Mouse (Mus musculus): Measurements from ENCODE around the gene Ubqln1. TPM values are rescaled to one million over a fixed set of nuclear protein-coding genes. Genes with fewer than 3 reads are reported as not detected.

Gene Ubqln1
- polyA plus RNA-seq, 2 experiments = 78.5 to 86.5 TPM

GRCm38 (mm10) chr13:58217536-58217935, 2.1 kb upstream of the Ubqln1 start:
- Histone ChIP-seq H3K27ac (replicated peaks; ENCODE audit: low read depth, low read length) (no peak overlapping the region), H3K4me1 (ENCODE audit: control insufficient read depth, insufficient read depth, low read length) (peaks cover 21% of the 10 kb centered on the region), H3K9me3 (ENCODE audit: control insufficient read depth, low read length) (no peaks in the 10 kb centered on the region), H3K27me3 (ENCODE audit: control insufficient read depth, insufficient read depth, low read length) (no peaks in the 10 kb centered on the region), H3K4me3 (replicated peaks; ENCODE audit: low read length) (no peak overlapping the region), H3K36me3 (ENCODE audit: control insufficient read depth, insufficient read depth, low read length) (no peaks in the 10 kb centered on the region), H3K4me2 (replicated peaks; ENCODE audit: low read depth, low read length, severe bottlenecking) (no peak overlapping the region), H3K9ac (ENCODE audit: low read depth, low read length, severe bottlenecking) (no peak overlapping the region)
- no peak for TF ChIP-seq POLR2A (IDR thresholded peaks at IDR 0.05; ENCODE audit: borderline replicate concordance, extremely low read depth, insufficient read depth, insufficient read length)
- no peak for DNase-seq (ENCODE audit: low spot score)
- no peak for ATAC-seq (ENCODE audit: low FRiP score, low read depth)
- WGBS = 92% methylated on average over 2 of the region's 2 CpGs

GRCm38 (mm10) chr13:58216395-58216794, 942 bp upstream of the Ubqln1 start:
- Histone ChIP-seq H3K9ac (ENCODE audit: low read depth, low read length, severe bottlenecking) (peak overlapping the region; percentile 90; the same call in 1 of the 2 replicates), H3K4me2 (replicated peaks; ENCODE audit: low read depth, low read length, severe bottlenecking) (peak overlapping the region; percentile 71), H3K27ac (replicated peaks; ENCODE audit: low read depth, low read length) (no peak overlapping the region), H3K4me3 (replicated peaks; ENCODE audit: low read length) (peak overlapping the region; percentile 100), H3K4me1 (ENCODE audit: control insufficient read depth, insufficient read depth, low read length) (peaks cover 21% of the 10 kb centered on the region), H3K9me3 (ENCODE audit: control insufficient read depth, low read length) (no peaks in the 10 kb centered on the region), H3K36me3 (ENCODE audit: control insufficient read depth, insufficient read depth, low read length) (no peaks in the 10 kb centered on the region), H3K27me3 (ENCODE audit: control insufficient read depth, insufficient read depth, low read length) (no peaks in the 10 kb centered on the region)
- no peak for ATAC-seq (ENCODE audit: low FRiP score, low read depth)
- DNase-seq (ENCODE audit: low spot score) = no peak
- TF ChIP-seq POLR2A (IDR thresholded peaks at IDR 0.05; ENCODE audit: borderline replicate concordance, extremely low read depth, insufficient read depth, insufficient read length) = no peak
- 87% methylated on average over 9 of the region's 9 CpGs for WGBS

- no peak for DNase-seq (ENCODE audit: low spot score)
- peaks cover 25% of the 10 kb centered on the region for H3K4me1 ChIP-seq (ENCODE audit: control insufficient read depth, insufficient read depth, low read length)
- peak overlapping the region; percentile 71 for H3K4me2 ChIP-seq (replicated peaks; ENCODE audit: low read depth, low read length, severe bottlenecking)
- H3K9me3 ChIP-seq (ENCODE audit: control insufficient read depth, low read length) = no peaks in the 10 kb centered on the region
- H3K36me3 ChIP-seq (ENCODE audit: control insufficient read depth, insufficient read depth, low read length) = no peaks in the 10 kb centered on the region
- WGBS = under 1% methylated on average over 23 of the region's 48 CpGs
- H3K9ac ChIP-seq (ENCODE audit: low read depth, low read length, severe bottlenecking) = peak overlapping the region; percentile 90
- ATAC-seq (ENCODE audit: low FRiP score, low read depth) = peak; percentile 58
- H3K27me3 ChIP-seq (ENCODE audit: control insufficient read depth, insufficient read depth, low read length) = no peaks in the 10 kb centered on the region
- no peak for TF ChIP-seq POLR2A (IDR thresholded peaks at IDR 0.05; ENCODE audit: borderline replicate concordance, extremely low read depth, insufficient read depth, insufficient read length)
- H3K4me3 ChIP-seq (replicated peaks; ENCODE audit: low read length) = peak overlapping the region; percentile 100
- peak overlapping the region; percentile 76 for H3K27ac ChIP-seq (replicated peaks; ENCODE audit: low read depth, low read length)
Observed at GRCm38 (mm10) chr13:58215253-58215591, 231 bp downstream of the Ubqln1 start.

GRCm38 (mm10) chr13:58214346-58215252, 854 bp downstream of the Ubqln1 start:
- peak overlapping the region; percentile 76 for H3K27ac ChIP-seq (replicated peaks; ENCODE audit: low read depth, low read length)
- H3K36me3 ChIP-seq (ENCODE audit: control insufficient read depth, insufficient read depth, low read length) = no peaks in the 10 kb centered on the region
- H3K4me2 ChIP-seq (replicated peaks; ENCODE audit: low read depth, low read length, severe bottlenecking) = peak overlapping the region; percentile 71
- peak; percentile 51 for ATAC-seq (ENCODE audit: low FRiP score, low read depth)
- TF ChIP-seq POLR2A (IDR thresholded peaks at IDR 0.05; ENCODE audit: borderline replicate concordance, extremely low read depth, insufficient read depth, insufficient read length) = no peak
- H3K4me3 ChIP-seq (replicated peaks; ENCODE audit: low read length) = peak overlapping the region; percentile 100
- H3K4me1 ChIP-seq (ENCODE audit: control insufficient read depth, insufficient read depth, low read length) = peaks cover 25% of the 10 kb centered on the region
- WGBS = 3% methylated on average over 33 of the region's 49 CpGs
- no peaks in the 10 kb centered on the region for H3K27me3 ChIP-seq (ENCODE audit: control insufficient read depth, insufficient read depth, low read length)
- no peak for DNase-seq (ENCODE audit: low spot score)
- H3K9ac ChIP-seq (ENCODE audit: low read depth, low read length, severe bottlenecking) = peak overlapping the region; percentile 90
- H3K9me3 ChIP-seq (ENCODE audit: control insufficient read depth, low read length) = no peaks in the 10 kb centered on the region

- H3K4me2 ChIP-seq (replicated peaks; ENCODE audit: low read depth, low read length, severe bottlenecking) = peak overlapping the region; percentile 71
- peaks cover 25% of the 10 kb centered on the region for H3K4me1 ChIP-seq (ENCODE audit: control insufficient read depth, insufficient read depth, low read length)
- no peak for TF ChIP-seq POLR2A (IDR thresholded peaks at IDR 0.05; ENCODE audit: borderline replicate concordance, extremely low read depth, insufficient read depth, insufficient read length)
- H3K27ac ChIP-seq (replicated peaks; ENCODE audit: low read depth, low read length) = no peak overlapping the region
- H3K27me3 ChIP-seq (ENCODE audit: control insufficient read depth, insufficient read depth, low read length) = no peaks in the 10 kb centered on the region
- no peak for DNase-seq (ENCODE audit: low spot score)
- 65% methylated on average over 8 of the region's 8 CpGs for WGBS
- peak overlapping the region; percentile 90; the same call in 1 of the 2 replicates for H3K9ac ChIP-seq (ENCODE audit: low read depth, low read length, severe bottlenecking)
- no peaks in the 10 kb centered on the region for H3K9me3 ChIP-seq (ENCODE audit: control insufficient read depth, low read length)
- H3K4me3 ChIP-seq (replicated peaks; ENCODE audit: low read length) = peak overlapping the region; percentile 100
- H3K36me3 ChIP-seq (ENCODE audit: control insufficient read depth, insufficient read depth, low read length) = no peaks in the 10 kb centered on the region
- ATAC-seq (ENCODE audit: low FRiP score, low read depth) = no peak
Observed at GRCm38 (mm10) chr13:58213801-58214200, 1.7 kb downstream of the Ubqln1 start.

Data from limb, embryonic 14.5 days (tissue).